Mouse (Mus musculus) hindbrain, embryonic 14.5 days (tissue): ENCODE data around the gene Adgrb2. TPM values are rescaled to one million over a fixed set of nuclear protein-coding genes. Genes with fewer than 3 reads are reported as not detected.

Source experiments
- ATAC-seq: fragments of 200-750 bp; cut with Nextera tagmentation; 2 replicates; pipeline ENCODE4 v1.8.0; 2017; ENCODE audit warnings: moderate number of reproducible peaks, mild to moderate bottlenecking, moderate TSS enrichment, moderate library complexity; ENCODE audit not compliant: low FRiP score
- DNase-seq: peaks from one replicate; pipeline ENCODE4 v3.0.0-alpha.2; 2015; ENCODE audit warnings: low spot score
- H3K27ac ChIP-seq: fragments of 300-500 bp; sonication (generic); 2 replicates; pipeline ENCODE4 v1.5.1; 2014; ENCODE audit warnings: mild to moderate bottlenecking, moderate library complexity
- H3K27me3 ChIP-seq: fragments of 300-500 bp; sonication (generic); 2 replicates; pipeline ENCODE4 v1.6.1; 2014; ENCODE audit warnings: mild to moderate bottlenecking, low read length, mixed read lengths; ENCODE audit not compliant: control insufficient read depth, insufficient read depth
- H3K36me3 ChIP-seq: fragments of 300-500 bp; sonication (generic); replicated peaks from 2 replicates; pipeline ENCODE4 v1.6.1; 2014; ENCODE audit not compliant: control insufficient read depth, insufficient read depth
- H3K4me1 ChIP-seq: fragments of 300-500 bp; sonication (generic); replicated peaks from 2 replicates; pipeline ENCODE4 v1.6.1; 2014; ENCODE audit warnings: antibody characterized with exemption, low read length, mixed read lengths; ENCODE audit not compliant: control insufficient read depth, insufficient read depth
- H3K4me2 ChIP-seq: fragments of 300-500 bp; sonication (generic); replicated peaks from 2 replicates; pipeline ENCODE4 v1.6.1; 2014; ENCODE audit warnings: mild to moderate bottlenecking, moderate library complexity
- H3K4me3 ChIP-seq: fragments of 300-500 bp; sonication (generic); replicated peaks from 2 replicates; pipeline ENCODE4 v1.5.1; 2014; ENCODE audit warnings: mild to moderate bottlenecking, low read length
- H3K9ac ChIP-seq: fragments of 300-500 bp; sonication (generic); 2 replicates; pipeline ENCODE4 v1.6.1; 2014
- H3K9me3 ChIP-seq: fragments of 300-500 bp; sonication (generic); 2 replicates; pipeline ENCODE4 v1.6.1; 2016; ENCODE audit warnings: low read length; ENCODE audit not compliant: control insufficient read depth
- WGBS: fragments of 180-500 bp; shearing (Covaris S2); extraction: QIAGEN DNeasy Blood & Tissue Kit; methylation state at CpG from one replicate; pipeline ENCODE4 v1.1.7; 2014; 5-methylcytosine and 5-hydroxymethylcytosine counted together
- polyA plus RNA-seq: library from polyadenylated mRNA; unstranded; fragments of >200 nt; fragmentation: Nextera tagmentation; extraction: Ambion mirVana; gene quantifications from 2 replicates; pipeline ENCODE4 v1.2.1, GENCODE M21; 2014

Gene Adgrb2
- polyA plus RNA-seq, 1 experiment from 2014 or later, result 16.9 TPM

GRCm38 (mm10) chr4:129985161-129985670 is 546 bp downstream of the Adgrb2 start:
- 0 out of 2 replicates have a peak, but pooled peaks have one; percentile 12 for ATAC-seq
- Histone ChIP-seq H3K27ac (peak overlapping the region; percentile 80), H3K36me3 (no peaks in the 10 kb centered on the region), H3K4me3 (peak overlapping the region; percentile 82), H3K27me3 (peaks cover 7% of the 10 kb centered on the region; the same call in 1 of the 2 replicates), H3K9ac (peak overlapping the region; percentile 87), H3K9me3 (no peaks in the 10 kb centered on the region), H3K4me1 (peaks cover 60% of the 10 kb centered on the region), H3K4me2 (peak overlapping the region; percentile 75)
- DNase-seq, result no peak
- WGBS, result under 1% methylated on average over 41 of the region's 48 CpGs

GRCm38 (mm10) chr4:129985671-129986441 is 1.2 kb downstream of the Adgrb2 start:
- ATAC-seq (0 out of 2 replicates have a peak, but pooled peaks have one; percentile 8), DNase-seq (peak; percentile 80)
- peaks cover 60% of the 10 kb centered on the region for H3K4me1 ChIP-seq
- peak overlapping the region; percentile 87 for H3K9ac ChIP-seq
- peak overlapping the region; percentile 80 for H3K27ac ChIP-seq
- H3K27me3 ChIP-seq, result peaks cover 7% of the 10 kb centered on the region; the same call in 1 of the 2 replicates
- no peaks in the 10 kb centered on the region for H3K36me3 ChIP-seq
- H3K9me3 ChIP-seq, result no peaks in the 10 kb centered on the region
- peak overlapping the region; percentile 82 for H3K4me3 ChIP-seq
- H3K4me2 ChIP-seq, result peak overlapping the region; percentile 75
- WGBS, result 1% methylated on average over 58 of the region's 58 CpGs

GRCm38 (mm10) chr4:129987825-129988504 is 3.3 kb downstream of the Adgrb2 start:
- H3K27me3 ChIP-seq, result peaks cover 7% of the 10 kb centered on the region; the same call in 1 of the 2 replicates
- under 1% methylated on average over 52 of the region's 53 CpGs for WGBS
- ATAC-seq (peak; percentile 9; the same call in 1 of the 2 replicates), DNase-seq (no peak)
- peaks cover 13% of the 10 kb centered on the region for H3K36me3 ChIP-seq
- peak overlapping the region; percentile 70 for H3K9ac ChIP-seq
- no peaks in the 10 kb centered on the region for H3K9me3 ChIP-seq
- H3K4me2 ChIP-seq, result peak overlapping the region; percentile 75
- 0 out of 2 replicates have a peak overlapping the region, but pooled peaks have one; percentile 5 for H3K27ac ChIP-seq
- peak overlapping the region; percentile 82 for H3K4me3 ChIP-seq
- H3K4me1 ChIP-seq, result peaks cover 44% of the 10 kb centered on the region

- Histone ChIP-seq H3K27ac (no peak overlapping the region), H3K4me2 (peak overlapping the region; percentile 25; the same call in 1 of the 2 replicates), H3K9ac (no peak overlapping the region), H3K27me3 (peaks cover 7% of the 10 kb centered on the region; the same call in 1 of the 2 replicates), H3K36me3 (peaks cover 14% of the 10 kb centered on the region), H3K4me1 (peaks cover 35% of the 10 kb centered on the region), H3K4me3 (no peak overlapping the region), H3K9me3 (no peaks in the 10 kb centered on the region)
- DNase-seq (no peak), ATAC-seq (no peak)
- whole genome bisulfite sequencing, result 43% methylated on average over 4 of the region's 4 CpGs
Observed at GRCm38 (mm10) chr4:129989925-129990324, 5.3 kb downstream of the Adgrb2 start.

- Histone ChIP-seq H3K27ac (no peak overlapping the region), H3K4me1 (peaks cover 18% of the 10 kb centered on the region), H3K27me3 (0 out of 2 replicates have a peak, but pooled peaks cover under 1% of the 10 kb centered on the region), H3K4me3 (no peak overlapping the region), H3K4me2 (no peak overlapping the region), H3K9me3 (no peaks in the 10 kb centered on the region), H3K9ac (no peak overlapping the region), H3K36me3 (peaks cover 17% of the 10 kb centered on the region)
- ATAC-seq, result no peak
- DNase-seq, result no peak
- WGBS, result 87% methylated on average over 16 of the region's 16 CpGs
Observed at GRCm38 (mm10) chr4:129992720-129993119, 8.1 kb downstream of the Adgrb2 start.

- WGBS, result 78% methylated on average over 5 of the region's 5 CpGs
- no peak for ATAC-seq
- no peak overlapping the region for H3K9ac ChIP-seq
- H3K9me3 ChIP-seq, result no peaks in the 10 kb centered on the region
- peaks cover 17% of the 10 kb centered on the region for H3K36me3 ChIP-seq
- peaks cover 13% of the 10 kb centered on the region for H3K4me1 ChIP-seq
- no peak overlapping the region for H3K27ac ChIP-seq
- no peak overlapping the region for H3K4me2 ChIP-seq
- no peak overlapping the region for H3K4me3 ChIP-seq
- DNase-seq, result no peak
- no peaks in the 10 kb centered on the region for H3K27me3 ChIP-seq
Observed at GRCm38 (mm10) chr4:129993213-129993612, 8.5 kb downstream of the Adgrb2 start.

GRCm38 (mm10) chr4:129993944-129994695 is 9.4 kb downstream of the Adgrb2 start:
- Histone ChIP-seq H3K36me3 (peaks cover 17% of the 10 kb centered on the region), H3K9ac (no peak overlapping the region), H3K4me1 (peaks cover 9% of the 10 kb centered on the region), H3K27ac (peak overlapping the region; percentile 28; the same call in 1 of the 2 replicates), H3K9me3 (no peaks in the 10 kb centered on the region), H3K4me3 (no peak overlapping the region), H3K27me3 (no peaks in the 10 kb centered on the region), H3K4me2 (no peak overlapping the region)
- DNase-seq (peak; percentile 50), ATAC-seq (no peak)
- 64% methylated on average over 16 of the region's 16 CpGs for WGBS

GRCm38 (mm10) chr4:129994728-129995127 is 10.1 kb downstream of the Adgrb2 start:
- Histone ChIP-seq H3K9me3 (no peaks in the 10 kb centered on the region), H3K36me3 (peaks cover 17% of the 10 kb centered on the region), H3K27ac (no peak overlapping the region), H3K27me3 (no peaks in the 10 kb centered on the region), H3K9ac (no peak overlapping the region), H3K4me2 (no peak overlapping the region), H3K4me1 (peaks cover 5% of the 10 kb centered on the region), H3K4me3 (no peak overlapping the region)
- ATAC-seq, result no peak
- no peak for DNase-seq
- WGBS, result 83% methylated on average over 5 of the region's 5 CpGs
